Mouse (Mus musculus) MEL-GATA-1-ER (cell line): ENCODE data around the gene Syt17.
"Not testable (repeated sequence)": the region's sequence is repeated elsewhere in the genome, so short reads cannot be mapped to it uniquely, and the experiment has no call there.

ENCODE experiments used
- DNase-seq: peaks from one replicate; pipeline ENCODE4 v3.0.0-alpha.2; 2012; ENCODE audit warnings: low read depth; ENCODE audit errors: extremely low read depth

Gene Syt17

GRCm38 (mm10) chr7:118380056-118380455, 68.0 kb downstream of the Syt17 start:
- DNase-seq: no peak

GRCm38 (mm10) chr7:118376590-118376989, 71.4 kb downstream of the Syt17 start:
- DNase-seq: no peak

- DNase-seq: no peak
These were observed 72.7 kb downstream of the Syt17 start for GRCm38 (mm10) chr7:118375341-118375740.

DNA sequence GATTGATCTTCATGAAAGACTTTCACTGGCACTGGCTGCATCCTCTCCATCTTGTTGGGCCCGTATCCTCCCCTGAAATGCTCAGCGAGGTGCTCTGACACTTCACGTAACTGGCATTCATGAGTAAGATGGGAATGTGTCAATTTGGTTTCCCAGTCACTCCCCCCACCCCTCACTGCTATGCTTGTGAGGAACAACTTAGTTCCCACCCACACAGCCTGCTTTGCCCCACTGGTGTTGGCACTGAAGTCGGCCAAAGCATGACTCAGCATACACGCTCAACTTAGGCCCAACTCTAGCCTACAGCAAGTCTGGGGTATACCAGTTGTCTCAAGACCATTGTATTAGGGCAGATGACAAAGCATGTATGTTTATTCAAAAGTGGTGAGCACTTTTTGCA, 76.7 kb downstream of the Syt17 start:
- no peak for DNase-seq

DNA sequence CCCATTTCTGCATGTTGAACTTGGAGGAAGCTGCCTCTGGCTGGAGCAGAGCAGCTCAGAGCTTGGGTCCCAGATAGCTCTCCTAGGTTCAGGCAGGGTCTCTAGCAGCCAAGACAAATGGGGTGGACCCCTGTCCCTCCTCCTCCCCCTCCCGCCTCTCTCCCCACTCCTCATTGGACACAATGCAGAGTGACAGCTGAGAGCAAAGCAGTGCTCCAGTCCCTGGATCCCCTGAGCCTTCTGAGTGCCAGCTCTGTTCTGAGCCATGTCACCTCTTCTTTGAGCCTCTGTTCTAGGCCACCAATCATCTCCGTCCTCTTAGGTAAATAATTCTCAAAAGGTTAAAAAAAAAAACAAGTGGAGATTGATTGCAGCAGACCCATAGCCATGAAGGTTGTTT, 78.3 kb downstream of the Syt17 start:
- DNase-seq: no peak

GRCm38 (mm10) chr7:118365902-118366301, 82.1 kb downstream of the Syt17 start:
- no peak for DNase-seq

DNA sequence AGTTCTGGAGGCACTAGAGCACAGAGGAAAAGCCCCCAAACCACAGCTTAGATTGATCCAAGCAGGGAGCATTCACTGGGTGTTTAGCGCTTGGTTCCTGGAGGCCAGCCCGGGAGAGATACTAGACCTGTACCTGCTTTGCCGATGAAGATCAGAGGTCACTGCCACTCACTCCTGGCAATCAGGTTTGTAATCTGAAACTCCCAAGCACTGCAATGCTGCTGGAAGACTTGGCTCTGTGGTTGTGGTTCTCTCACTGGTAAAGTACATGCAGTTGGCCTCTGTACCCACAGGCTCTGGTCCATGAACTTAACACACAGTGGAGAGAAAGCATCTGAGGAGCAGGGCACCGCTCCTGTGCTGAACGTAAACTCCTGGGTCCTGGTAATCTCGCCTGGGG, 82.8 kb downstream of the Syt17 start:
- no peak for DNase-seq

- DNase-seq: no peak
These were observed 83.5 kb downstream of the Syt17 start for GRCm38 (mm10) chr7:118364353-118365007.

- DNase-seq: no peak
These were observed 84.3 kb downstream of the Syt17 start for GRCm38 (mm10) chr7:118363587-118364233.

DNA sequence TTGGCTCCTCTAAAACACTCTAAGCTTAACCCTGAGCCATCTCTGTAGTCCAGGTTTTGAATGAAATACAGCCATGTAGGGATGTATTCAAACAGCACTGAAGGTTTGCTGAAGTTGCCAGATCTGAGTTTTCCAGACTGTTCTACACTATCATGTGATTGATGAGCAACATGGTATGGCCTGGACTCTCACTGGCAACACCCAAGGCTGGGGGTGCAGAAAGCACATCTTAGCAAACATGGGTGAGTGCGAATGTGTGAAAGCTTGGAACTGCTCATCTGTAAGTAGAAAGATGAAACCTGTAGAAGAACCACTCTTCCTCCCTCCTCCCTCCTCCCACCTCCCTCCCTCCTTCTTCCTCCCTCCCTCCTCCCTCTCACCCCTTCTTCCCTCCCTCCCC, 85.1 kb downstream of the Syt17 start:
- no peak for DNase-seq

- no peak for DNase-seq
These were observed 85.8 kb downstream of the Syt17 start for GRCm38 (mm10) chr7:118362258-118362657.

GRCm38 (mm10) chr7:118358977-118359376, 89.0 kb downstream of the Syt17 start:
- DNase-seq: no peak

DNA sequence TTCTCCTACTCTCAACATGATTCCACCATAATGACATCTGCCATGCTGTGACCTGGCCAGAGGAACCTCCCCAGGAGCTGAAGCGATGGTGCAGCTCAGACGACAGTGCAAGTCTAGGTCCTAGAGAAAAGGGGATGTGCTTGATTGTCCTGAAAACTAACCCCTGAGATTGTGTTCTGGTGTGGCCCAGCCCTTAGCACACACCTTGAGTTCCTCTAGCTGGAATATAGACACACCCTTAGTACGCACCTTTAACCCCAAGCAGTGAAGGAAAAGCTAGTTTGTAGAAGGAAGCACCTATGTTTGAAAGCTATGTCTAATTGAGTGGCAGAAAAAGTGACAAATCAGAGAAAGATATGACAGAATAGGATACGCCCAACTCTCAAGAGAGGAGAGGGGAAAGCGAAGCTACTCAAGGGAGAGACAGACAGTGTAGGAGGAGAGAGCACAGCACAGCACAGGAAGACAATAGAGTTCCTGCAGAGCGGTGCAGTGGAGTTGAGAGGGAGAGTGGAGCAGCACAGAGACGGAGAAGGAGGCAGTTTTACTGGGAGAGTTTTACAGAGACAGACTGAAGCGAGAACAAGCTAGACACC, 91.5 kb downstream of the Syt17 start:
- DNase-seq: not testable (repeated sequence)

DNA sequence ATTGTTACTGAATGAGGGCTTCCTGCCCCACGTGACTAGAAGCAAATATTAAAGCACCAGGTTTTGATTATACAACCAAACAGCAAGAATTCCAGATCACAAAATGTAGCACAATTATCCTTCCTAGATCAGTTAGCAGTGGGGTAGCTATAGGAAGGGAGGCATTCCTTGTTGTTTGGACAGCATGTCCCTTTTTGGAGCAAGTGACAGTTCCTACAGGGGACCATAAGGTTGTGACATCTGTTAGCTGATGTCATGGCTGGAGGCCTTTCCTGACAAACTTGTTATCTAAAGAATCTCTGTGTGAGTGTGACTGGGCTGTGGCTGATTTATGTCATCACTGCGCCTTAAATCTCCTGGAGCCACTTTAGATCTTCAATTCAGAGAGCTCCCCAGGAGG, 97.2 kb downstream of the Syt17 start:
- DNase-seq: no peak

GRCm38 (mm10) chr7:118346943-118347342, 101.1 kb downstream of the Syt17 start:
- DNase-seq: no peak

DNA sequence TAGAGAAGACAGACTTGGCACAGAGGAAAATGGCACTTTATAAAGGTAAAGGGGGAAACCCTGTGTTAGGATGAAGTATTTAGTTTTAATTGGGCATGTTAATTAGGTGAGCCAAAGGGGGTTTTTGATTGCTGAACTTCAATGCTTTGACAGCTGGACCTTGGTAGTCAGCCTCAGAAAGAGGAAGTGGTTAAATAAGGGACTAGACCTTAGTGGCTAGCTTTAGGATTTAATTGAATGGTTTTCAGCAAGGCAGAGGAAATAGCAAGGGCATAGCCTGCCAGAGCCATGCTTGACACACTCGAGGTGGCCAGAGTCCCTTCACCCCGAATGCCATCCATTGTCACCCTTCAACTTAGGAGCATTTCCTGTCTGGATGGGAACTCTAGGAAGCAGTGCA, 101.6 kb downstream of the Syt17 start:
- DNase-seq: peak; percentile 24

GRCm38 (mm10) chr7:118345396-118345795, 102.6 kb downstream of the Syt17 start:
- no peak for DNase-seq

GRCm38 (mm10) chr7:118344701-118345100, 103.3 kb downstream of the Syt17 start:
- no peak for DNase-seq
